Mouse (Mus musculus): ENCODE measurements around the gene Pdk1.

- TF ChIP-seq CTCF (IDR thresholded peaks at IDR 0.05; ENCODE audit: control insufficient read depth, insufficient read depth, insufficient read length) (no peak), MAX (IDR thresholded peaks at IDR 0.05) (no peak), FOSL1 (IDR thresholded peaks at IDR 0.05; ENCODE audit: insufficient read depth, low read length, poor library complexity, severe bottlenecking) (no peak), USF1 (IDR thresholded peaks at IDR 0.05; ENCODE audit: low read depth) (no peak), MYOG (IDR thresholded peaks at IDR 0.05; ENCODE audit: control insufficient read depth, extremely low read depth, insufficient read length) (no peak), MYOD1 (IDR thresholded peaks at IDR 0.05; ENCODE audit: control insufficient read depth, insufficient read length, low read depth) (no peak)
These were observed 64.8 kb downstream of the Pdk1 start for GRCm38 (mm10) chr2:71937649-71938308.

Data from C2C12 (cell line).